Mouse (Mus musculus) layer of hippocampus, postnatal 36 days (tissue): Measurements from ENCODE around the gene Zfp319. TPM values are rescaled to one million over a fixed set of nuclear protein-coding genes. Genes with fewer than 3 reads are reported as not detected.
"Not testable (repeated sequence)": the region's sequence is repeated elsewhere in the genome, so short reads cannot be mapped to it uniquely, and the experiment has no call there.

Experiments used
- DNase-seq, 2 experiments: peaks; one replicate each; pipeline ENCODE4 v3.0.0; 2022
- total RNA-seq, 2 experiments: library from RNA; stranded (reverse); gene quantifications; 2 replicates each; pipeline ENCODE4 v1.2.3; 2021

The Zfp319 gene
- 10 to 100 TPM; 17.1 to 17.7 TPM for total RNA-seq

DNA sequence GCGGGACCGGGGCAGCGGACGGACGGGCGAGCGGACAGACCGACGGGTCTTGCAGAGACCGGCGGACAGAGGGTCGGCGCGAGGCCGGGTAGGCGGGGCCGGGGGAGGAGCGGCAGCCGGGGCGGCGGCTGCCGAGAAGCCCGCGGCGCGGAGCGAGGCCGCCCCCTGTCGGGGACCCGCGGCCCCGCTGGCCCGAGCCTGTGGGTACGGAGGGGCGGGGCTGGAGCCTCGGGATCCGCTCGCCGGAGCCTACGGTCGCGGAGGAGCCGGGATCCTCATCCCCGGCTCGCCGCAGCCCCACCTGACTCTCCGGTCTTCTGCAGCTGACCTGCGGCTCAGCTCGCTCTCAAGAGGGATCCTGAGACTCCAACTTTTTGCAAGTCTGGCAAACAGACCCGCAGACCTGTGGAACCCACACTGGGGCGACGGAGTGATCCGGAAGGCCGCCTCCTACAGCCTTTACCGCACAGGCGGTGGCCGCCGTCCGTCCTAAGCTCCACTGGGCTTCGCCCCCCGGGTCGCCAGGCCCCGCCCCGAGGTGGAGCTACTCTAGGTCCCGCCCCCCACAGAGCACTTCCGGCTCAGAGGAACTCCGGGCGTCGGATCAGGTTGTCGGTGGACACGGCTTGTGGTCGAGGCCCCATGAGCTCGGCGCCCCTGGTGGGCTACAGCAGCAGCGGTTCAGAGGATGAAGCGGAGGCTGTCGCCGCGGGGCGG, at the start of gene Zfp319, which contains the start of gene Usb1:
TSS of gene Zfp319 (minus strand) at position 231 of the 717 bp plus-strand sequence.
TSS of gene Usb1 (plus strand) at position 565 of the 717 bp plus-strand sequence.
- peak; percentile 89 to 92 for DNase-seq

DNA sequence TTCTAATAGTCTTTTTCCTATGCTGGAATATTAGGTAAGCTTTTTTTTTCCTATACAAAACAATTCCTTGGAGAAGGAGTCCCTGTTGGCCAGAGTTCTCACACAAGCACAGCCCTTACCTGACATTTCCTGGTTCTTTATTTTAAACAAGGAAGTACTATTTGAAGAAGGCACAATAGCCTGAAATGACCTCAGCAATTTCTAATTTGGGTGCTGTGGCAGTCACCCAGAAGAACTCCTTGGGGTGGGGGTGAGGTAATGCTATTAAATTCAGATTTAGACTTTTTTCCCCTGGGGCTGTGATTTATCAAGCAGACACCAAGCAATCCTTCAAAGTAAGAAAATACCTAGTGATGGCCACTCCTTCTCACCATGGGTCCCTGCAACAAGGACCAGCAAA, 49.2 kb upstream of the Zfp319 start:
- no peak for DNase-seq

DNA sequence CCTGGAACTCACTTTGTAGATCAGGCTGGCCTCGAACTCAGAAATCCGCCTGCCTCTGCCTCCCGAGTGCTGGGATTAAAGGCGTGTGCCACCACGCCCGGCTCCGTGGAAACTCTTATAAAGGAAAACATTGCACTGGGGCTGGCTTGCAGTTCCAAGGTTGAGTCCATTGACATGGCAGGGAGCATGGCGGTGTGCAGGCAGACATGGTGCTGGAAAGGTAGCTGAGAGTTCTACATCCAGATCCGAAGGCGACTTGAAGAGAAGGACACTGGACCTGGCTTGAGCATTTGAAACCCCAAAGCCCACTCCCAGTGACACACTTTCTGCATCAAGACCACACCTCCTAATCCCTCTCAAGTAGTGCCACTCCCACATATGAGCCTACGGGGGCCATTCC, 47.2 kb upstream of the Zfp319 start:
- not testable (repeated sequence) for DNase-seq

DNA sequence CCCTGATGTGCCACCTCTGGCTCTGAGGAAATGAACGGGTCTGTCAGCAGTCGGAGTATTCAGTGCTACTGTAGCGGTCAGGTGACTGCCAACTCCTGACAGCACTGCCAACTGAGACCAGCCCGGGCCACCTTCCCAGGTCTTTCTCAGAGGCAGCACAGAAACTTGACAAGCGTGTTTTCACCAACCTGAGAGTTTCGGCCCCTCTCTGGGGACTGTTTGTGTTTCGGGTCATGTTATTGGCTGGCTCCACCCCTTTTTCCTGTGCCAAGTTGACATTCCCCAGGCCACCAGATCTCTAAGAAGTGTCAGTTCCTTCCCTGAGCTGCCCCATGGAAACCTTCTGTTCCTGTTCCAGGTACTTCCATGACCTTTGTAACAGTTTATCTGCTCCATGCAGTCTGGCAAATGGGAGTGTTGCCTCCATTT, 46.1 kb upstream of the Zfp319 start:
- no peak for DNase-seq

DNA sequence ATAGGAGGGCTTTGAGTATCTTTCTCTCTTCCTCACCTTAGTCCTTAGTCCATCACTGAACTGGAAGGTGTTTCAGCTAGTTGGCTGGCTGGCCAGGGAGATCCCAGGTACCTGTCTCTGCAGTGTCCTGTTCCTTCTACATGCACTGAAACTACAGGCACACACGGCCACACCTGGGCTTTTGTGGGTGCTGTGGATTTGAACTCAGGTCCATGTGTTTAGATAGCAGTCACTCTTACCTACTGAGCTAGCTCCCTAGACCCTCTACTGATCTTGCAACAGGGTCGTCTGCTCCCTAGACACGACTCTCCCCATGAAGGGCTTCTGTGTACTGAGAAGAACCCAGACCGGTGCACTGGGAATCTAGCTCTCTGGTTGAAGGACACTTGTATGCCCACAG, 45.4 kb upstream of the Zfp319 start:
- no peak for DNase-seq

DNA sequence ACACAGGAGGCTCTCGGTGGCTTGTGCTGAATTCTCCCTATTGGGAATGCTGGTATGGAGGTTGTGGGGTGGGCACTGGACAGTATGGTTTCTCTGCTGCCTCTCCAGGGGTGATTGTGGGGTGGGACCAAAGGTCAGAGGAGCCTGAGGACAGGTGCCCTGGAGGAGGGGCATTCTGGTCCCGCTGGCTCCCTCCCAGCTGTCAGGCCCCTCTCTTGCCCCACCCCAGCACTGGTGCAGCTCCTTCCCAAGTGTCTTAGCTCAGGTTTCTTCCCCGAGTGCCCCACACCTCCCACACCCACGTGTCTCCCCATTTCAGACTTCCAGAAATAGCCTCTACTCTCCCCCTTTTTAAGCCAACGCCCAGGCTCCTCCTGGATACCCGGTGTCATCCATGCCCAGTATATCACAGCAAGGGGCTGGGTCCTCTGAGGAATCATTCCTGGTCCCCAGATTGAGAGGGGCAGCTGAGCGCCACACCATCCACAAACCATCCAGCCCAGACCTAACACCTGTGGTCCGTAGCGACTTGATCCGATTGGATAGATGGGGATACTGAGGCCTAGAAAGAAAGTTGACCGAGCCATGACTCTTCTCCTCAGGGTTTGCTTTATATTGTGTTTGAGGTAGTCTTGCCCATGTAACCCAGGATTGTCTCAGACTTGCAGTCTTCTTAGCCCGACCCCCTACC, 44.7 kb upstream of the Zfp319 start:
- DNase-seq: no peak

DNA sequence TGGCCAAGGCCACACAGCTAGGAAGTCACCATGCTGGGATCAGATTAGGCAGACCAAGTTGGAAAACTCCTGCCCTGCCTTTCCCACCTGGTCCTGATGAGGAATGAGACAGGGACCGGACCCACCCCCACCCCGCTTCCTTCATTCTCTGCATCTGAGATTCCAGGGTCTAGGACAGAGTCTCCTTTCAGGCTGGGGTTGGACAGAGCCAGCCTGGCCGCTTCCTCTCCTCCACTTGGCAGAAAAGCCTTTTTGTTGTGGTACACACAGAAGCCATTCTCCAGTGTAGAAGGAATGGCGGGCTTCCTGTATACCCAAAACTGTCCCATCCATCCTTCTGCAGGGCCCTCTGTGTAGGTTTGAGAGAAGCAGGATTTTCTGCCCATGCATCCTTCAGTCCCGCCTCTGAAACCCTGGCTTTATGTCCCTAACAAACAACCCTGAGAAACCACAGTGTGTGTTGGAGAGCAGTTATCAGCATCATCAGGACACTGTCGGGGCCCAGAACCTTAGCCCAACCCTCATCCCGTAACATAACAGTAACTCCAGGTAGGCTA, 43.7 kb upstream of the Zfp319 start:
- no peak for DNase-seq

DNA sequence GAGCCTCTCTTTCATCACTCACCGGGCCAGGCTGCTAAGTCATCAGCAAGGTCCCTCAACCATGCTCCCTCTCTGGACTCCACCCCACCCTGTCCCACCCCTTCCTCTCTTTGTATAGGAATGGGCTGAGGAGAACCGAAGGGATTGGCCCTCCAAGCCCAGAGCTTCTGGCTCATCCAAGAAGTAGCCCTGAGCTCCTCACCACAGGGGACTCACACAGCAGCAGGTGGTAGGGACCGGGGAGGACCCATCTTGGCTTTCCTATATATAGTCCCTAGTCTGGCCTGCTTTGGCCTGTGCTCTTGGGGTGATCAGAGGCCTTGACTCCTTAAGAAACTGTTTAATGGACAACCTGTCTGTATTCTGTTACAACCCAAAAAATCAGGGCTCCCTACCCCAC, 42.7 kb upstream of the Zfp319 start:
- no peak for DNase-seq

DNA sequence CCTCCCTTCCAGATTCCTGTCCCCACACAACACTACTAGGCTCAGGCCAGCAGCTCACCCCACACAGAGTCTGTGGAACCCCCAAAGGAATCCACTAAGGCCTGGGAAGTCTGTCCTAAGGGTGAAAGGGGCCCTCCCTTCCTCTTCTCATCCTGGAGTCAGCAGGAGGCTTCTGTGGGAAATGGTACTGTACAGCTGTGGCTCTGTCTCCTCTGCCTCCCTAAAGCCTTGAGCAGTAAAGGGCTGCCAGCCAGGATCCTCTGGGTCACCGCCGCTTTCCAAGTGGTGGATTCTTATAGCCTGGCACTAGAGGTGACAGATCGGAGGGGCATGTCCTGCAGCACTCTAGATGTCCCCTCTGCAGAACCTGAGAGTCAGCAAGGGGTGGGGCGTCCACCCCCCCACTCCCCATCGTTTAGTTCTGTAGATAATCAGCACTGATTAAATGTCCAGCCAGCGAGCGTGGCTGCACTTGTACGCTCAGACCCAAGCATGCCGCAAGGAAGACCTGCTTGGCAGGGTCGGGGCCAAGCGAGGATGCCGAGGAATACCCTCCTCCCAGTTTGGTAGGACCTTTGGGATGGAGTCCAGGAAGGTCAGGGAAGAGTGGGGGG, 41.7 kb upstream of the Zfp319 start:
- DNase-seq: no peak

DNA sequence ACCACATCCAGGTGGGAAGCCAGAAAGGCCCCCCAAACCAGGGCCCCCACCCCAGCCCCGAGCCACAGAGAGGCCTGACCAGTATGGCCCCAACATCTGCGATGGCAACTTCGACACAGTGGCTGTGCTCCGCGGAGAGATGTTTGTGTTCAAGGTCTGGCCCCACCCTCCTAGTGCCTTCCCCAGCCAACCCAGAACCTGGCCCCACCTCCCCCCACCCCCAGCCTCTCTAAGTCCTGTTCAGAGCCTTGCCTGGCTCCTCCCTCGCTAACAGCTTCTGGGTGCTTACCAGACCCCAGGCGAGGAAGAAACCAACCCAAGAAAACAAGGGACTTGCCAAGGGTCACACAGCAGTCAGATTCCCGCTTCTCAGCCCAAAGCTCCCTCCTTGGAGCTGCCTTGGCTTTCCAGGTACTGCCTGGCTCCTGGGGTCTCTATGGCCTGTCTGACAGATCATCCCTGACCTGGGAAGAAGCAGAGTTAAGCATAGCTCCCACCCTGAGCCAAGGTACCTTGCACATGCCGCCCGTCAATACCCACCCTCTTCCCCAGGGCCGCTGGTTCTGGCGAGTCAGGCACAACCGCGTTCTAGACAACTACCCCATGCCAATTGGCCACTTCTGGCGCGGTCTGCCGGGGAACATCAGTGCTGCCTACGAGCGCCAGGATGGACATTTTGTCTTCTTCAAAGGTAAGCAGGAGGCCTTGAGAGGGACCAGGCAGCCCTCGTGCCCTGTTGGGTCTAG, 38.0 kb upstream of the Zfp319 start:
- no peak for DNase-seq

DNA sequence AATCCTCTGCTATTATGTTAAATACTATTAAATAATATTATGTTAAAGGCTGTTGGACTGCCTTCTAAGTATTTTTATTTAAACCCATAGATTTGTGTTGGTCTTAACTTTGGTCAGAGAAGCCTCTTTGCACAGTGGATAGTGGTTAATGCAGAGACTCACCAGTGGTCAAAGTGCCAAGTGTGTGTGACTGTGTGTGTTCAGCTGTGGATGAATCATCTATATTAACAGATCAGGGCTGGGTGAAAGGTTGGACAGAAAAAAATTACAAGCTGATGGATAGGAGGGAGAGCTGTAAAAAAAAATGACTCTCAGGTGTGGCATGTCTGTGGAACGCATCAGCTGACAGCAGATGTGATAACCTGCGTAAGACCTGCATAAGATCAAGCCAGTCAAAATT, 32.1 kb upstream of the Zfp319 start:
- no peak for DNase-seq

DNA sequence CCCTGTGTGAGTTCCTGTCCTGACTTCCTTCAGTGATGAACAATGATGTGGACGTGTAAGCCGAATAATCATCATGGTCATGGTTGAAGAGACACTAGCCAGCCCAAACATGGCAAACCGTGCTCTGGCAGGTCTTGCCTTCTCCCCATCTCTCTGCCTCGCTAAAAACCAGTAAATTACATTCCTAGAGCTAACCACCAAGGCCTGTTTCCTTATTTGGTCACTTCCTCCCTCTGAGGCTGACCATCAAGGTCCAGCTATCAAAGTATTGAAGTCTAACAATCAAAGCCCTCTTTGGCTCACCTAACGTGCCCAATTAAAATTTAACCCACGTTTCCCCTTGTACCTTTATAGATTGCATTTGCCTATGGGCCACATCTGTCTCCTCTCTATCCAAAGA, 30.5 kb upstream of the Zfp319 start:
- DNase-seq: no peak

DNA sequence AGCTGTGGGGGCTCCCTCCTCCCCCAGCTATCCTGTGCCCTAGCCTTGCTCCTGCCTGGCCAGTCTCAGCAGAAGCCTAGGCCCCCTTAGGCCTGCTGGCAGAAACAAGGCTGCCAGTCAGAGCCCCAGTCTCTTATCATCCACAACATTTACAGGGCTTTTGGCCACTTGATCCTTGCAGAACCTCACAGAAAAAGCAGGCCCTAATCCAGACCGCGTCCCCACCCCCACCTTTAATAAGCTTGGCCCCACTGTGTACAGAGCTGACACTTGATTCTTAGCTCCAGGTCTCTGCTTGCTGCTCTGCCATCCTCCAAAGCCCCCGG, 29.2 kb upstream of the Zfp319 start:
- DNase-seq: no peak

DNA sequence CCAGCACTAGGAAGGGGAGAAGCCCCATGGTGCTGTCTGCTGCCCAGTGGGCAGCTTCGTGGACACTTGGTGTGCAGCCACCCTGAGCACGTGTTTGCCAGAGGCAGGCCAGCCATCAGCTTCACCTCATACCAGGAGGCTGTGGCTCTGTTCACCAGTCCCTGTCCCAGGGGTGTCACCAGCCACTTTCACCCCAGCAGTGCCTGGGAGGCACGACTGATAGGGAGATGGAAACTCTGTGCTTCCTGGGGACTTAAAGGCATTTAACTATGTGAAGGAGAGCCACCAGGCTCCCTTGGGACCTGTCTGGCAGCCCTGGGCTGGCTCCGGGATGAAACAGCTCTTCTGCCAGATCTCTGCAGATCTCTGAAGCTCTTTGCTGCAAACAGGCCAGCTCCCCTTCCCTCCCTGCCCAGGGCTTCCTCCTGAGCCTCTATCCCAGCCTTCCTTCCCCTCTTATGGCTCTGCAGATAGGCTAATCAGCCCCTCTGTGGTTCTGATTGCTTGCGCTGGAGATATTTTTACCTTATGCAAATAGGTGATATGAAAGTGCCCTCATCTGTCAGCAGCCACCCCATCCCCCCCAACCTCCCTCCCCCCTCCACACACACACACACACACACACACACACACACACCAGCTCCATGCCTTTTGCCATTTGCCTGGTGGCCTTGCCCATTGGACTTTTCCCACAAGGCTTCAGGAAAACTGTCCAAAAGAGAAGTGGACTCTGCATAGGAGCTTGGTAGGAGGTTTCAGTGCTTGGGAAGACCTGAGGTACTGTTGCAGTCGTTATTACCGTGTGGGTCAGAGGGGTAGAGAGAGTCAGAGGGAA, 28.6 kb upstream of the Zfp319 start:
- no peak for DNase-seq

DNA sequence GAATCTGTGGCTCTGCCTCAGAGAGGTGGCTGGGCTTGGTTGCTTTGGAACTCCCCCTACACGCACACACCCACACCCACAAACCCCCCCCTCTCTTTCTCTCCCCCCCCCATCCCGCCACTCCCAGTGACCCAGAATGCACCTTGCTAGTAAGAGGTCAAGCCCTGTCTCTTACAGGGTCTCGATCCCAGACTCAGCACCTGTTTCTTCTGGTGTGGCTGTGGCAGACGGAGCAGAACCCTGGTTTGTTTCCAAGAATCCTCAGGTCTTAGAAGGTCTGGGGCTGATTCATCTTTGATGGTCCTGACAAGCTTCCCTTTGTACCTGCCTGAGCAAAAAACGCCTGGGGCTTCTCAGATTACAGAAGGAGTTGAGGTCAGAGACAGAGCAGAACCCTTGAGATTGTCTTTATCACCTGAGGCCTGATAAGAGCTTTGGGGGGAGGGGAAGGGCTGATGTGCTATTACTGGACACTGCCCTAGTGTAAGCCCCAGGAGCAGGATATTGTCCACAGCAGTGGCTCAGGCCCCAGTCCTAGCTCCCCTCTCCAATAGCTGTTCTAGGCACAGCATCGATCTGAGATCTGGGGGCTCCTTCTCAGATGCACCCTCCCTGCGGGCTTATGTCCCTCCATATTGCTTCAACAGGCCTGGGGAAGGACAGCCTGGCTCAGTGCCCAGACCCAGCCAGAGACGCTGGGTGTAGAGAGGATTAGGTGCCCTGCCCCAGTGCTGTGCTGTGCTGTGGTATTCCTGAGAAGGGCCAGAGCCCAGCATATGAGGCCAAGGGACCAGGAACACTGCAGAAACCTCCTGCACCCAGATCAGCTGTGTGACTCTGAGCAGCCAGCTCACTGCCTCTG, 27.0 kb upstream of the Zfp319 start:
- no peak for DNase-seq

DNA sequence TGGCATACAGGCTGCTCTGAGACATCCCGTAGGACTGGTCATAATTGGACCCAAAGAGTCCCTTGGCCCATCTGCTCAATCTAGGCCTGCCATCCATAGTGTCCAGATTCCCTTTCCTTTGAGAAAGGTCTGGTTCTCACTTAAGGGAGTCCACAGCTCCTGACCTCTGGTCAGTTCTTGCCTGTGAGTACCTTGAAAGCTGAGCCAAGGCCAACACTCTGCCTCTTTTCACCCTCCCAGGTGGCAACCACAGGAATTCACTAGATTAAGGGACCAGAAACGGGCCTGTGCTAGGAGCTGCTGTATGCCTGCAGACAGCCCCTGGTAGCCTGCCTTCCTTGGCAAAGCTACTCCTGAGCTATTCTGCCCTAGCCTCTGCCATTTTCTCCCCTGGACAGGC, 22.9 kb upstream of the Zfp319 start:
- no peak for DNase-seq

DNA sequence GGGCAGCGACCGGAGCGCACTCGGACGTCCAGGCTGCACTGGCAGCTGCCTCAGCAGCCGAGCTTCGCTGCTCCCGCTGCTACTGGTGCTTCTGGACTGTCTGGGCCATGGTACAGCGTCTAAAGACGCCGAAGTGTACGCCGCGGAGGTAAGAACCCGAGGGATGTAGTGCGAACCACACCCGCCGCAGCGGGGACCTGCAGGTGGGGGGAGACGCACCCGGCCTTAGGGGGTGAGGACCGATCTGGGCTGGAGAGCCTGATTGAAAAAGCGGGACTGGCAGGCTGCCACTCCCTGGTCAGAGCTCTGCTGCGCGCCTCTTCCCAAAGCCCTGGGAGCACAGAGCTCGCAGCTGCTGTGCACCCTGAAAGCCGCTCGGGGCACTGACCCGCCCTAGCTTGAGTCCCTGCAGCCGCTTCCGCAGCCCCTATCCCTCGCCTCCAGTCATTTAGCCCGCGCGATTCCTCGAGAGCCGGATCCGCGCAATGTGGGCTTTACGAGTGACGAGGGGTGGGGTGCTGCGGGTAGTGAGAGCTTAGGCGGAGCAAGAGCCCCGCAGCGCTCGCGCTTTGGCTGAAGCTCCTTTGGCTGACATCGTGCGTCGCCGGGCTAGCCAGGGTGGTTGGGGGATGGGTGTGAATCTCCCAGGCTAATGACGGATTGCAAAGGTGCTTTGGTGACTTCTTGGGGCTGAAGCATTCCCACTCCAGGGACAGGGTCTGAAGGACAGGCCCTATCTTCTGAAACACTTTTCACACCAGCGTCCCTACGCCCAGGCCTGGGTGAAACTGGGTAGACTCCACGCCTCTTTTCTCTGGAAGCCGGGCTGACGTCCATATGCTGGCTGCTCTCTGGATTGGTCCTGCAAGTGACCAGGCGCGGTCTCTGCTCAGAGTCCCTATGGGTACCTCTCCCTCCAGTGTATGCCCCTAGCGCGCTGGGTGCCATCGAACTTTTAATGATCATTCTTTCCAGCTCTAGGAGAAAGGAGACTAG, 21.4 kb upstream of the Zfp319 start:
- peak; percentile 16 to 32 for DNase-seq

DNA sequence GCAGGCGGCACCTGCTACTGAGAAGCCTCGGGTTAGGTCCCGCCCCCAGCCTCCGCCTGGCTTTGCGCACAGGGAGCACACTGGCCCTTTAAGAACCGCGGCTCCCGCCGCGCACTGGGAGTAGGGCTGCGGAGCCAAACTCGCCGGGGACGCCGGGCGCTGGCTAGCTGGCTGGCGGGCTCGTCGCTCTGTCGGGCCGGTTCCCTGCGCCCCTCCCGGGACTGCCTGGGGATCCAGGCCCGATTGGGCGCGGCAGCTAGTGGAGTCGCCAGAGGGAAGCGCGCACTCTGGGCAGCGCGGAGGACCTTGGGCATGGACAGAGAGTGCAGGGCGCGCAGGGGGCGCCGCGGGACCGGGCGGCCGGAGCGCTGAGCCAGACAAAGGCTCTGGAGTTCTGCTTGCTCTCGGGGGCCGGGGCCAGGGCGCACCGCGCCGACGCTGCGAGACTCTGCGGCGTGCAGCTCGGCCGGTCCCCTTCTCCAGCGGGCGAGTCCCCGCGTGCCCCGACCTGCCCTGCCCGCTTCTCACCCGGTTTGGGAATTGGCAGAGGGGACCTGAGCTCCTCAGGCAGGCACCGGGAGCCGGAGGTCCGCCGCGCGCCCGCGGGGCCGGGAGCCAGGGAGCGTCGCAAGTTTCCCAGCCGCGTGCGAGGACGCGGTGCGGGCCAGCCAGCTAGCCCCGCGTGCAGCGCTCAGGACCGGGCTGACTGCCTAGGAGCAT, 20.6 kb upstream of the Zfp319 start, which contains the start of gene Mmp15:
TSS of gene Mmp15 (plus strand) at position 118 of the 720 bp plus-strand sequence.
- DNase-seq: peak; percentile 68 to 71

DNA sequence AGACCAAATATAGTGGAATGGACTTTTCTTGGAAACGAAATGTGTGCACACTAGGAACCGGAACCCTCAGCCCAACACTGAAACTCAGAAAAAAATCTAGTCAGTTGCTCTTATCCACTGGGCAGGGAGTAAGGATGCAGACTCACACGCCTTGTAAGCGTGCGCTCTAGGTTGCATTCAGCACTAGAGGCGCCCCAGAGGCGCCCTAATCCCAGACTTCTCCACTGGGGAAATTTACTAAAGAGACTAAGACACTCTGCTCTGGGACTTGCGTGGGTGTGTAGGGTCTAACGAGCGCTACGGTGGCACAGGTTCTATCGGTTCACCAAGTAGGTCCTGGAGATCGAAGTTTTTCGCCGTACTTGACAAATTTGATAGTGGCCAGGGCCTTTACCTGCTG, 19.7 kb upstream of the Zfp319 start:
- no peak for DNase-seq
